Mouse (Mus musculus) cortical plate, adult 2 months (tissue): ENCODE measurements at regions not wholly inside any gene's neighbourhood (a gene's known extent, or its start where the extent isn't known, plus 50 kb on each side); places are given as distances from the start of the nearest gene placed in this dataset.

ENCODE experiments used
- CTCF ChIP-seq: fragments of 200-500 bp; IDR thresholded peaks from 2 replicates; pipeline ENCODE4 v1.5.1; 2011; ENCODE audit warnings: mild to moderate bottlenecking, control low read depth, low read length; ENCODE audit not compliant: insufficient read depth; ENCODE audit errors: extremely low read depth
- POLR2A ChIP-seq: fragments of 200-500 bp; IDR thresholded peaks from 2 replicates; pipeline ENCODE4 v1.6.1; 2011; ENCODE audit warnings: mild to moderate bottlenecking, low read length, control low read depth; ENCODE audit not compliant: insufficient read depth; ENCODE audit errors: extremely low read depth

GRCm38 (mm10) chr6:81464442-81464841, 459.0 kb upstream of the Gcfc2 start:
- TF ChIP-seq CTCF = no peak
- TF ChIP-seq POLR2A = no peak
